Mouse (Mus musculus) intestine, embryonic 16.5 days (tissue): ENCODE results near the gene Rassf3. TPM values are rescaled to one million over a fixed set of nuclear protein-coding genes. Genes with fewer than 3 reads are reported as not detected.
A peak's percentile ranks its signal among the peaks of the same experiment; 100 is the strongest.

ENCODE experiments used
- ATAC-seq: fragments of 200-750 bp; cut with Nextera tagmentation; 2 replicates; pipeline ENCODE4 v1.8.0; 2017; ENCODE audit warnings: moderate TSS enrichment, moderate library complexity
- H3K27ac ChIP-seq: fragments of 300-500 bp; sonication (generic); 2 replicates; pipeline ENCODE4 v1.5.1; 2014; ENCODE audit warnings: mild to moderate bottlenecking, low read length
- H3K27me3 ChIP-seq: fragments of 300-500 bp; sonication (generic); replicated peaks from 2 replicates; pipeline ENCODE4 v1.6.1; 2014; ENCODE audit warnings: low read length, control low read depth, mixed read lengths; ENCODE audit not compliant: control insufficient read depth, insufficient read depth
- H3K36me3 ChIP-seq: fragments of 300-500 bp; sonication (generic); 2 replicates; pipeline ENCODE4 v1.6.1; 2014; ENCODE audit warnings: low read length, control low read depth; ENCODE audit not compliant: control insufficient read depth, insufficient read depth
- H3K4me1 ChIP-seq: fragments of 300-500 bp; sonication (generic); 2 replicates; pipeline ENCODE4 v1.6.1; 2014; ENCODE audit warnings: low read length, control low read depth, mixed read lengths; ENCODE audit not compliant: control insufficient read depth, insufficient read depth
- H3K4me2 ChIP-seq: fragments of 300-500 bp; sonication (generic); 2 replicates; pipeline ENCODE4 v1.6.1; 2014; ENCODE audit warnings: low read depth, low read length, control low read depth
- H3K4me3 ChIP-seq: fragments of 300-500 bp; sonication (generic); 2 replicates; pipeline ENCODE4 v1.5.1; 2014; ENCODE audit warnings: mild to moderate bottlenecking, low read length
- H3K9ac ChIP-seq: fragments of 300-500 bp; sonication (generic); 2 replicates; pipeline ENCODE4 v1.6.1; 2014; ENCODE audit warnings: low read depth, low read length
- H3K9me3 ChIP-seq: fragments of 300-500 bp; sonication (generic); 2 replicates; pipeline ENCODE4 v1.6.1; 2016; ENCODE audit warnings: low read length, control low read depth; ENCODE audit not compliant: control insufficient read depth
- WGBS: fragments of 180-500 bp; shearing (Covaris S2); extraction: QIAGEN DNeasy Blood & Tissue Kit; methylation state at CpG from one replicate; pipeline ENCODE4 v1.1.7; 2014; 5-methylcytosine and 5-hydroxymethylcytosine counted together
- polyA plus RNA-seq: library from polyadenylated mRNA; unstranded; fragments of >200 nt; fragmentation: Nextera tagmentation; extraction: Ambion mirVana; gene quantifications from 2 replicates; pipeline ENCODE4 v1.2.1, GENCODE M21; 2015

Gene Rassf3
- polyA plus RNA-seq, 1 experiment from 2014 or later: 15.7 TPM

DNA sequence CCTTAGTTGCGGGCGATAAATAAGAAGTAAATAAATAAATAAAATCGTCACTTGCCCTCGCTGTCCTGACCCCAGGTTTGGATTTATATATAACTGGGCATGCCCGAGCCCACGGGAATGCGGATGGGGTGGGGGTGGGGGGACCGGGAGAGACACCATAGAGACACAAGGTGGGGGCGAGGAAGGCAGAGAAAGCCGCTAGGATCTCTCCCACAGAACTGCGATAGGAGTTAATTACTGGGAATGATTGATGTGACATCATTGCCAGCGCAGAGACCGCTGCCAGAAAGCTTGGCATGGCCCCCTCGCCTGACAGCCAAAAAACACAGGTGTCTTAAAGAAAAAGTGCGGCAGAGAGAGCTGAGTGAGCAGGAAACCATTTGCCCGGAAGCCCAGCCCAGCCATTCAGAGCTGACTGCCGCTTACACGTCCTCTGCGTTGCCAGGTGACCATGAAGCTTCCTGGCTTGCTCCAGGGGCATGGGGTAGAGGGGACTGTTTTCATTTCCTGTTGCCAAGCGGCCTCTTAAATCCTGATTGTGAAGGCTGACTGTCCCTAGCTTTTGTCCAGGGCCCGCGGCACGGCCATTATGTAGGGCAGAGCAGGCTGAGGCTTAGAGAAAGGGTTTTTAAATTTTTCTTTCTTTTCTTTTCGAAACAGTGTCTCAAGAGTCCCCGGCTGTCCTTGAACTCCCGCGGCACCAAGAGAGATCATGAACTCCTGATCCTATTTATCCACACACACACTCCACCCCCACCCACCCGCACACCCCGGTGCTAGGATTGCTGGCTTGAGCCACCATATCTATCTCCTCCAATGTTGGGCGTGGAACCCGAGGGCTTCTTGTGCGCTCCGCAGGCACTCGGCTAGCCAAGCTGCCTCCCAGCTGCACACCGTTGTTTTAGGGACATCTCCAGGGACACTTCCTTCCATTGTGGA lies 29.1 kb upstream of the Rassf3 start:
- H3K4me1 ChIP-seq: peaks cover 30% of the 10 kb centered on the region
- H3K9me3 ChIP-seq: no peaks in the 10 kb centered on the region
- no peaks in the 10 kb centered on the region for H3K27me3 ChIP-seq
- H3K4me2 ChIP-seq: peak overlapping the region; percentile 74
- no peaks in the 10 kb centered on the region for H3K36me3 ChIP-seq
- peak; percentile 70 for ATAC-seq
- H3K9ac ChIP-seq: peak overlapping the region; percentile 70
- 20% methylated on average over 35 of the region's 35 CpGs for WGBS
- H3K4me3 ChIP-seq: peak overlapping the region; percentile 50
- peak overlapping the region; percentile 80 for H3K27ac ChIP-seq

DNA sequence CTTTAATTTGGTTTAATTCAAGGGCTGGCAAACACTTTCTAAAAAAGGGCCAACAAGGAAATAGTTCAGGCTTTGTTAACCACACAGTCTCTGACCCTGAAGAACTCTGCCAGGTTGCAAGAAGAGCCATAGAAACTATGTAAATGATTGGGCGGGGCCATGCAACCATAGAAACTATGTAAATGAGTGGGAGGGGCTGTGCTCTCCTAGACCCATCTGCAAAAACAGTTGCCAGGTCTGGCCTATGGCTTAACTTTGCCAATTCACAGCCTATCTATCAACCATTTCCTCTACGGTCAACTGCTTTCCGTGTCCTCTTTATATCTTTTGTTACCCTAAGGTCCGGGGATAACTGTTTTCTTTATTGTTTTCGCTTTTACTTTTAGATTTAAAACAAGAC lies 25.0 kb upstream of the Rassf3 start:
- no peak overlapping the region for H3K4me3 ChIP-seq
- peak overlapping the region; percentile 49 for H3K27ac ChIP-seq
- no peaks in the 10 kb centered on the region for H3K36me3 ChIP-seq
- H3K9ac ChIP-seq: no peak overlapping the region
- peak; percentile 65 for ATAC-seq
- H3K27me3 ChIP-seq: no peaks in the 10 kb centered on the region
- WGBS: 69% methylated on average over 5 of the region's 5 CpGs
- peaks cover 18% of the 10 kb centered on the region for H3K4me1 ChIP-seq
- no peaks in the 10 kb centered on the region for H3K9me3 ChIP-seq
- no peak overlapping the region for H3K4me2 ChIP-seq

DNA sequence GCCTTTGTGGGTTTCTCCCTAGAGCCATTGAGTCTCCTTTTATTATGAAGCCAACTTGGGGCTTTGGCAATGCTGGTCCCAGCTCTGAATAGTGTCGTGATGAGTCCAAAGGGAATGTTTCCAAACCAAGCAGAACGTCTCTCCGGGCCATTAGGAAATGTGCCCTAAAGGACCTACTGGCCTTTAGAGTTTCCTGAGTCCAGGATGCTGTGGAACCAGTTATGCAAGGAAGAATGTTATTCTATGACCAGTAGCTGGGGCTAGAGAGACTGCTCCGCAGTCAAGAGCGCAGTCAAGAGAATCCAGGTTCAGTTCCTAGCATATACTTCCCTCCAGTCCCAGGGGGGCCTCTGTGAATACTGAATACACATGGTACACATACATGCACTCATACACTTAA lies 23.9 kb upstream of the Rassf3 start:
- Histone ChIP-seq H3K4me3 (no peak overlapping the region), H3K36me3 (no peaks in the 10 kb centered on the region), H3K9ac (no peak overlapping the region), H3K9me3 (no peaks in the 10 kb centered on the region), H3K27me3 (no peaks in the 10 kb centered on the region), H3K4me1 (peaks cover 11% of the 10 kb centered on the region), H3K4me2 (no peak overlapping the region), H3K27ac (peak overlapping the region; percentile 55)
- WGBS: 53% methylated on average over 5 of the region's 5 CpGs
- peak; percentile 70 for ATAC-seq

DNA sequence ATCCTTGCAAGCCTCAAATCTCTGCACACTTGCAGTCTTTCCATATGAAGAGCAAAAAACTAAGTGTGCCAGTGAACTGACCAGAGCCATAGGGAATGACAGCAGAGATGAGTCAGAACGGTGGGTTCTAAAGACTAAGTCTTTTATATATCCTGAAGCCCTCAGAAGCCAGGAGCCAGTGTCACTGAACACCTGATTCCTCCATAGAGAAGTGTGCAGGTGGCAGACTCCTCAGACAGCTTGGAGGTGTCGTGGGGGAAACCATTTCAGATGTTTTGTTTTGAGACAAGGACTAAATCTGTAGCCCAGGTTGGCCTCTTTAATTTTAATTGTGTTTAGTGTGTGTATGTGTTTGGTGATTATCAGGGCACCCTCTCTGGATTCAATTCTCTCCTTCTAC lies 22.9 kb upstream of the Rassf3 start:
- Histone ChIP-seq H3K4me3 (no peak overlapping the region), H3K27ac (no peak overlapping the region), H3K4me1 (peaks cover 13% of the 10 kb centered on the region), H3K4me2 (no peak overlapping the region), H3K9me3 (no peaks in the 10 kb centered on the region), H3K9ac (no peak overlapping the region), H3K36me3 (no peaks in the 10 kb centered on the region), H3K27me3 (no peaks in the 10 kb centered on the region)
- WGBS: 66% methylated on average over 2 of the region's 2 CpGs
- no peak for ATAC-seq

DNA sequence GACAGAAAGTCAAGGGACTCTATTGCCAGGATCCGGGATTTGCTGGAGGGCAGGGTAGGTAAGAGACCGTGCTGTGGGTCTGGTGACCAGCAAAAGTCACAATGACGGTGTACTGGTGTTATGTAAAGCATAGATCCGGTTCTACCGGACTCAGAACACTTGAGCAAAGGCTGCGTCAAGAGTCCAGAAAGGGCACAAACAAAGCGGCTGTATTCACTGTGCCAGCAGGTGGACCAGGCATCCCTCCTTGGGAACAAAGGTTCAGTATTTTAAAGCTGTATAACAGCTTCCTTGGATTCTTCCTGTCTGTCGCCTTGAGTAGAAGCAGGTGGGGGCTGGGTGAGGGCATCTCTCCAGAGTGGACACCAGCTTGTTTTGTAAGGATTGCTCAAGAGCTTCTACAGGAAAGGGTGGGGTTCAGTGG lies 22.3 kb upstream of the Rassf3 start:
- H3K36me3 ChIP-seq: no peaks in the 10 kb centered on the region
- H3K4me3 ChIP-seq: no peak overlapping the region
- H3K9me3 ChIP-seq: no peaks in the 10 kb centered on the region
- 63% methylated on average over 8 of the region's 8 CpGs for WGBS
- peak overlapping the region; percentile 68 for H3K27ac ChIP-seq
- peaks cover 13% of the 10 kb centered on the region for H3K4me1 ChIP-seq
- no peaks in the 10 kb centered on the region for H3K27me3 ChIP-seq
- no peak overlapping the region for H3K4me2 ChIP-seq
- peak overlapping the region; percentile 11; the same call in 1 of the 2 replicates for H3K9ac ChIP-seq
- peak; percentile 49 for ATAC-seq

DNA sequence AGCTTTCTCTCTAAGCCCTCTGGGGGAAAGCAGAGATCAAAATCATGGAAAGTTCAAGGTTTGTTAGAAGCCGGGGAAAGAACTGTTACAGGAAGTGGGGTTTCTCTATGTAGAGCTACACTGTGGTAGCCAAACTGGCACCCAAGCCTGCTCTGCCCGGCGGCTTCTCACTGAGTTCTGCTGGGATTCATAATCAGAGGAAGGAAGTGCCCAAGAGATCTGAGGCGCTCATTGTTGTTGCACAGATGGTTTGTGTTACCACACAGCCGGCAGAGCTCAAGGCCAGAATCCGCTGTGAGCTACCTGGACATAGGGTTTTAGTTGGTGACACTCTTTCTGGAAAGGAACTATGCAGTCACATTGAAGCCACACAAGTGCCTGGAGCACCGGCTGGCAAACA lies 21.8 kb upstream of the Rassf3 start:
- Histone ChIP-seq H3K9ac (peak overlapping the region; percentile 11; the same call in 1 of the 2 replicates), H3K27ac (peak overlapping the region; percentile 68), H3K4me3 (no peak overlapping the region), H3K36me3 (no peaks in the 10 kb centered on the region), H3K27me3 (no peaks in the 10 kb centered on the region), H3K9me3 (no peaks in the 10 kb centered on the region), H3K4me1 (peaks cover 13% of the 10 kb centered on the region), H3K4me2 (no peak overlapping the region)
- WGBS: 77% methylated on average over 7 of the region's 7 CpGs
- ATAC-seq: no peak

DNA sequence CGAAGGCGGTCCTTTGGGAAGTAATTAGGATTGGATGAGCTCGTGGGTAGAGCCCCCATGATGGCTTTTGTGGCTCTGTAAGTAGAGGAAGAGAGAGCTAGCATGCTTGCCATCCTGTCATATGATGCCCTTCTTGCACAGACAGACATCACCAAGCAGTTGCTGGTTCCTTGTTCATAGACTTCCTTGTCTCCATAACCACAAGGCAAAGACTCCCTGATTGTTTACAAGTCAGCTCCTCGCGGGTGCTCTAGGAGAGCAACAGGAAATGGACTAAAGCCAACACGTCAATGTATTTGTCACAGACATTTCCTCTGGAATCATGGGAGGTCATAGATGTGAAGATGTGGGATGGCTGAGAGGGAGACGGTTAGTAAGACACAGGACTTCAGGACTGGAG lies 20.5 kb upstream of the Rassf3 start:
- H3K27ac ChIP-seq: no peak overlapping the region
- H3K4me2 ChIP-seq: no peak overlapping the region
- H3K4me1 ChIP-seq: peaks cover 13% of the 10 kb centered on the region
- H3K36me3 ChIP-seq: no peaks in the 10 kb centered on the region
- no peaks in the 10 kb centered on the region for H3K27me3 ChIP-seq
- no peak for ATAC-seq
- H3K4me3 ChIP-seq: no peak overlapping the region
- WGBS: 60% methylated on average over 7 of the region's 7 CpGs
- H3K9ac ChIP-seq: no peak overlapping the region
- H3K9me3 ChIP-seq: no peaks in the 10 kb centered on the region

DNA sequence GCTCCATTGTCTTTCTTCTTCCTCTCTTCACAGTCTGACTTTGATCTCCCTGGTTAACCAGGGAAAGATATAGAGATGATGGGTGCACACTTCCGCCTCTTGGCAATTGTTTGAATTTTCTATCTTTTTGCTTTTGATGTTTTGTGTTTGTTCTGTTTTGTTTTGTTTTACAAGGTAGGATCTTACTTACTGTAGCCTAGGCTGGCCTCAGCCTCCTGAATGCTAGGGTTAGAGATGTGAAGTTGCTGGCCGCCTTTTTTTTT lies 17.9 kb upstream of the Rassf3 start:
- H3K9ac ChIP-seq: no peak overlapping the region
- peaks cover 10% of the 10 kb centered on the region for H3K4me1 ChIP-seq
- 86% methylated on average over 2 of the region's 2 CpGs for WGBS
- H3K27ac ChIP-seq: peak overlapping the region; percentile 80
- no peaks in the 10 kb centered on the region for H3K36me3 ChIP-seq
- no peak for ATAC-seq
- no peaks in the 10 kb centered on the region for H3K27me3 ChIP-seq
- no peak overlapping the region for H3K4me2 ChIP-seq
- no peak overlapping the region for H3K4me3 ChIP-seq
- H3K9me3 ChIP-seq: no peaks in the 10 kb centered on the region

DNA sequence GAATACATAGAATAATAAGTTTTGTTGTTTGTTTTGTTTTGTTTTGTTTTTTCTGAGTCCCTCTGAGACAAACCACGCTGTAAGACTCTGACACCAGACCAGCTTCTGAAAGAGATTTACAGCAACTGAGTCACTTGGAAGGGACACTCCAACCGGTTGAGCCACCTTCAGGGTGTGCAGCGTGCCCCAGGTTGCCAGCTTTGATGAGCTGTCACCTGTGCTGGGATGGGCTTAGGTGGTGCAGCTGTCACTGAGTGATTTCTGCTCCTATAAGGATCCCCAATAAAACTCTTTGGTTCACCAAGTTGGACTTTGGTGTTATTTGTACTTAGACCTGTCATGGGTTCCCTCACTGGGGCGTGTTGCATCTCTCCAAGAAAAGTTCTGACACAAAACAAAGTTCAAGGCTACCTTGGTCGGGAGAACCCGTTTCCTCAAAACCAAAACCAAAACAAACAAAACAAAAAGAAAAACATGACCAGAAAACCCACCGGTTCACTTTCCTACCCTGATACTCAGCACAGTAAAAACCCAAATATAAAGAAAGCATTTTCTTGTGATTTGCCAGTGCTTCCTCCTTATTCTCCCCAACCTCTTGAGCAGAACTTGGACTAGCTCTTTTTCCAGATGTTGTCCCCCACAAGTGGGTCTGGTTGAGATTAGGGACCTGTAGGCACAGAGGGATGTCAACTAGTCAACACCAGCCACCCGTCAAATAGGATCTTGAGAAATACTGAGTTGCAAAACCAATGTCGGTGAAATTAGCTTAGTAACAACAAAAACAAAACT lies 17.4 kb upstream of the Rassf3 start:
- no peaks in the 10 kb centered on the region for H3K36me3 ChIP-seq
- H3K9ac ChIP-seq: no peak overlapping the region
- peaks cover 9% of the 10 kb centered on the region for H3K4me1 ChIP-seq
- peak overlapping the region; percentile 80 for H3K27ac ChIP-seq
- 56% methylated on average over 9 of the region's 9 CpGs for WGBS
- H3K4me2 ChIP-seq: no peak overlapping the region
- no peaks in the 10 kb centered on the region for H3K9me3 ChIP-seq
- no peak overlapping the region for H3K4me3 ChIP-seq
- H3K27me3 ChIP-seq: no peaks in the 10 kb centered on the region
- peak; percentile 95 for ATAC-seq
